Mouse (Mus musculus) G1E (cell line): ENCODE data around the gene Olfr91. TPM values are rescaled to one million over a fixed set of nuclear protein-coding genes. Genes with fewer than 3 reads are reported as not detected.
A peak's percentile ranks its signal among the peaks of the same experiment; 100 is the strongest.

Experiments
- ATAC-seq: 2 replicates; pipeline ENCODE4 v1.8.0; 2016; ENCODE audit warnings: mild to moderate bottlenecking; ENCODE audit not compliant: insufficient number of reproducible peaks, poor library complexity, low FRiP score, severe bottlenecking; ENCODE audit errors: extremely low read depth
- DNase-seq: peaks from one replicate; pipeline ENCODE4 v3.0.0; 2012; ENCODE audit warnings: low spot score
- H3K27me3 ChIP-seq: 2 replicates; pipeline ENCODE4 v1.6.1; 2012; ENCODE audit warnings: mild to moderate bottlenecking, low read length, inconsistent platforms; ENCODE audit not compliant: insufficient read depth
- H3K36me3 ChIP-seq: replicated peaks from 2 replicates; pipeline ENCODE3; 2012; ENCODE audit warnings: mild to moderate bottlenecking, inconsistent platforms
- H3K4me1 ChIP-seq: 2 replicates; pipeline ENCODE4 v1.6.1; 2012; ENCODE audit warnings: low read depth, low read length, inconsistent platforms, mixed read lengths; ENCODE audit not compliant: insufficient read depth
- H3K4me3 ChIP-seq: 2 replicates; pipeline ENCODE4 v1.5.1; 2012; ENCODE audit warnings: low read depth, mild to moderate bottlenecking, inconsistent platforms, low read length, moderate library complexity, mixed read lengths
- H3K9me3 ChIP-seq: replicated peaks from 2 replicates; pipeline ENCODE4 v1.6.1; 2012; ENCODE audit warnings: inconsistent platforms
- CTCF ChIP-seq: IDR thresholded peaks from 2 replicates; pipeline ENCODE4 v1.5.1; 2012; ENCODE audit warnings: low read depth, low read length, inconsistent platforms, mixed read lengths
- GATA1 ChIP-seq: IDR thresholded peaks from 2 replicates; pipeline ENCODE4 v1.6.1; 2012; ENCODE audit warnings: borderline replicate concordance, low read length, inconsistent platforms, mixed read lengths
- GATA2 ChIP-seq: IDR thresholded peaks from 2 replicates; pipeline ENCODE4 v1.6.1; 2012; ENCODE audit warnings: low read depth, low read length, inconsistent platforms, borderline replicate concordance
- POLR2AphosphoS5 ChIP-seq: IDR thresholded peaks from 2 replicates; pipeline ENCODE4 v1.6.1; 2012; ENCODE audit warnings: low read depth, low read length, inconsistent platforms; ENCODE audit not compliant: insufficient replicate concordance
- TAL1 ChIP-seq: conservative IDR thresholded peaks from 2 replicates; pipeline ENCODE4 v1.6.1; 2012; ENCODE audit warnings: low read depth, low read length, inconsistent platforms, mixed read lengths
- polyA plus RNA-seq: library from polyadenylated mRNA; stranded (reverse); fragments of >175 nt; gene quantifications from 2 replicates; pipeline ENCODE4 v1.2.3, GENCODE M21; 2012
- total RNA-seq, 2 experiments: library from RNA; stranded (forward) in 1 of 2; stranded (reverse) in 1 of 2; fragments of 200-1000 nt in 1 of 2; fragments of >200 nt in 1 of 2; fragmentation: Nextera tagmentation in 1 of 2; gene quantifications; 2 replicates each; pipeline ENCODE4 v1.2.3; 2014 to 2017

The Olfr91 gene
- total and polyA plus RNA-seq, 3 experiments = 0.05 TPM; not detected in 2

DNA sequence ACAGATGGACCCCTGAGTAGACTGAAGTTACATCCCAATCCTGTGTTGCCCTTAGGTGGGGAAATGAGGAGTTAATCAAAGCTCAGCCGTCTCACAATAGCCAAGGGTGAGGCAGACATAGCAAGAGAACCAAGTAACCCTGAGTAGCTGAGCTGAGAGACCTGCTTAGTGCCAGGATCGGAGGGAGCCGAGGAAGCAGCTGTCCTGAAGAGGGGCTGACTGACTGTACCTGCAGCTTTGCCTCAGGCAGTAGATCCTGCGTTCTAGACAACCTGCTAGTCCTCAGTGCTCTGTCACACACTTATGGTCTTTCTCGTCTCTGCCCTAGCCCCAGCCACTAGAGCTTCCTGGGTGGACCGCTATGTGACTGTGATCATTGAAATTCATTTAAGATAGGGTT lies 22.9 kb downstream of the Olfr91 start:
- Histone ChIP-seq H3K9me3 (no peaks in the 10 kb centered on the region), H3K4me3 (no peak overlapping the region), H3K36me3 (peaks cover 38% of the 10 kb centered on the region), H3K4me1 (no peaks in the 10 kb centered on the region), H3K27me3 (0 out of 2 replicates have a peak, but pooled peaks cover 1% of the 10 kb centered on the region)
- TF ChIP-seq GATA1 (no peak), GATA2 (no peak), TAL1 (no peak), CTCF (no peak), POLR2AphosphoS5 (no peak)
- ATAC-seq (no peak), DNase-seq (no peak)

GRCm38 (mm10) chr17:37072730-37073276 lies 25.3 kb downstream of the Olfr91 start:
- no peaks in the 10 kb centered on the region for H3K4me1 ChIP-seq
- no peak overlapping the region for H3K4me3 ChIP-seq
- TF ChIP-seq CTCF (no peak), GATA1 (no peak)
- DNase-seq (no peak), ATAC-seq (no peak)
- no peaks in the 10 kb centered on the region for H3K27me3 ChIP-seq
- no peaks in the 10 kb centered on the region for H3K9me3 ChIP-seq
- H3K36me3 ChIP-seq = peaks cover 59% of the 10 kb centered on the region

DNA sequence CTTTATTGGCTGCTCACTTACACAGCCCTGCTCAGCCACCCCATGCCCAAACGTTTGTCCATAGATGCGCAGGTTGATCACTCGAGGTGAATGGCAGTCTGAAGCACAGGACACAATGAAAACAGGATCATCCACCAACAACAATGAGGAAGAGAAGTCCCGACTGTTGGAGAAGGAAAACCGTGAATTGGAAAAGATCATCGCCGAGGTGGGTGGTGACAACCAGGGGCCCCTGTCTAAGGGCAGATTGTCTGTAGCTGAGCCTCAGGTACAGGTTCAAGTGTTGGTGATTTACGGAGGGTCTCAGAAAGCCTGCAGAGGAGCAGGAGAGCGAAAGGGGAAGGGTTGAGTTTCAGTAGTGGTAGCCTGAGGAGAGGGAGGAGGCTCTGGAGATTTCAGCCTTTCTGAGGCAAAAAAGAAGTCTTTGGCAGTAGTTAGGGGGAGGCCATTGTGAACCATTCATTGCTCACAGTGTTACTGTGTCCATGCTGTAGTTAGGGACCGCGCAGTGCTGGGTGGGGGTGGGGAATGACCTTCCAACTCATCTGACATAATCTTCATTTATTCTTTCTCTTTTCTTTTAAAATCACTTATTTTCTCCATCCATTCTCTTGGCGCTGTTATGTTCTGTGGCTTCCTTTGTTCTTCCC lies 25.9 kb downstream of the Olfr91 start:
- Histone ChIP-seq H3K4me1 (no peaks in the 10 kb centered on the region), H3K4me3 (no peak overlapping the region), H3K27me3 (no peaks in the 10 kb centered on the region), H3K36me3 (peaks cover 65% of the 10 kb centered on the region), H3K9me3 (no peaks in the 10 kb centered on the region)
- ATAC-seq (no peak), DNase-seq (no peak)
- TF ChIP-seq TAL1 (no peak), POLR2AphosphoS5 (no peak), GATA2 (no peak), GATA1 (no peak), CTCF (no peak)

- peaks cover 3% of the 10 kb centered on the region; the same call in 1 of the 2 replicates for H3K4me1 ChIP-seq
- H3K9me3 ChIP-seq = no peaks in the 10 kb centered on the region
- TF ChIP-seq TAL1 = no peak
- no peak for TF ChIP-seq POLR2AphosphoS5
- TF ChIP-seq GATA1 = no peak
- TF ChIP-seq GATA2 = no peak
- TF ChIP-seq CTCF = no peak
- H3K36me3 ChIP-seq = peaks cover 72% of the 10 kb centered on the region
- no peak for DNase-seq
- no peaks in the 10 kb centered on the region for H3K27me3 ChIP-seq
- H3K4me3 ChIP-seq = no peak overlapping the region
- ATAC-seq = no peak
These were observed 28.0 kb downstream of the Olfr91 start for GRCm38 (mm10) chr17:37070121-37070520.

- peaks cover 77% of the 10 kb centered on the region for H3K36me3 ChIP-seq
- H3K9me3 ChIP-seq = no peaks in the 10 kb centered on the region
- no peak for ATAC-seq
- no peak for DNase-seq
- H3K4me3 ChIP-seq = no peak overlapping the region
- H3K4me1 ChIP-seq = peaks cover 3% of the 10 kb centered on the region; the same call in 1 of the 2 replicates
- H3K27me3 ChIP-seq = no peaks in the 10 kb centered on the region
- TF ChIP-seq GATA1 (no peak), CTCF (no peak), GATA2 (no peak), POLR2AphosphoS5 (no peak), TAL1 (no peak)
These were observed 30.2 kb downstream of the Olfr91 start for GRCm38 (mm10) chr17:37067861-37068260.

DNA sequence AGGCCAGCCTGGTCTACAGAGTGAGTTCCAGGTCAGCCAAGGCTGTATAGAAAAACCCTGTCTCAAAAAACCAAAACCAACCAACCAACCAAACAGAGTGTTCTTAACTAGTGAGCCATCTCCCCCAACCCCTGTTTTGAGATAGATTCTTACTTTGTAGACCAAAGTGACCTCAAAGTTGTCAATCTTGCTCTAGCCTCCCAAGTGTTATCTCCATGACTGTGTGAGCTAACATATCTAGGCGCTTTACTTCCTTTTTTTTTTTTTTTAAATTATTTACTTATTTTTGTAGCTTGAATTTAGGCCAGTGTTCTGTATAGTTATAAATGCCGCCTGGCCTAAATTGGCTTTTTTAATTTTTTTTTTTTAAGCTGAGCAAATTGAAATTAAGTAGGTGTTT lies 32.1 kb downstream of the Olfr91 start:
- Histone ChIP-seq H3K4me3 (no peak overlapping the region), H3K9me3 (no peaks in the 10 kb centered on the region), H3K4me1 (peaks cover 3% of the 10 kb centered on the region; the same call in 1 of the 2 replicates), H3K36me3 (peaks cover 73% of the 10 kb centered on the region), H3K27me3 (no peaks in the 10 kb centered on the region)
- no peak for DNase-seq
- TF ChIP-seq GATA1 (no peak), GATA2 (no peak), POLR2AphosphoS5 (no peak), TAL1 (no peak), CTCF (no peak)
- peak; percentile 22; the same call in 1 of the 2 replicates for ATAC-seq
